Mouse (Mus musculus): ENCODE results near the gene Pde4dip.

The Pde4dip gene

GRCm38 (mm10) chr3:97681321-97682158, 207.0 kb downstream of the Pde4dip start:
- DNase-seq = peak; percentile 41

GRCm38 (mm10) chr3:97680631-97681320, 207.7 kb downstream of the Pde4dip start:
- DNase-seq = peak; percentile 59

DNA sequence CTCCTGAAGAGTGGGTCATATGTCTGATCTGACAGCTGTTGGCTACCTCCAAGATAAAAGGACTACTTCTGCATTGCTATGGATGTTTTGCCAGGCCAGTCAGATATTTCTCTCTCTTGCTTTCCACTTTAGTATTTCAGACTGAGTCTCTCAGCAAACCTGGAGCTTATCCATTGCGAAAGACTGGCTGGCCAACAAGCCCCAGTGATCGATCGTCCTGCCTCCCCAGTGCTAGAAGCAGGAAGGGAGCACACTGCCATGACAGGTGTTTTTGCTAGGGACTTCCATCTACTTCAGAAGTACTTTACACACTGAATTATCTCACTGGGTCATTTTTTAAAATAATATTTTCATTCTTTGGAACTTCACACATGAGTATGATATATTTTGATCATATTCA, 210.1 kb downstream of the Pde4dip start:
- no peak for DNase-seq

DNA sequence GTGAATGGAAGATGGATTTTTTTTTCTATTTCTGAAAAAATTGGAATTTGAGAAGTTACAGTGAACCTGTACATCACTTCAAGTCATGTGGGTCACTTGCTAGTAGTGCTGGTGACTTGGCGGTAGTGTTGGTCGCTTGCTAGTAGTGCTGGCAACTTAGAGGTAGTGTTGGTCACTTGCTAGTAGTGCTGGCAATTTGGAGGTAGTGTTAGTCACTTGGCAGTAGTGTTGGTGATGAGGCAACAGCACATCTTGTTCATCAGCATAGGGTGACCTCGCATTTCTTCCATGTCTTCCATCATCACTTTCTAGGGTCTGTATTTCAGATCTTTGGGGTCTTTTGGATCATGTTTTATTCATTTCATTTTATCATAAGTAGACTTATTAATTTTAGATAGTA, 212.4 kb downstream of the Pde4dip start:
- DNase-seq = no peak

DNA sequence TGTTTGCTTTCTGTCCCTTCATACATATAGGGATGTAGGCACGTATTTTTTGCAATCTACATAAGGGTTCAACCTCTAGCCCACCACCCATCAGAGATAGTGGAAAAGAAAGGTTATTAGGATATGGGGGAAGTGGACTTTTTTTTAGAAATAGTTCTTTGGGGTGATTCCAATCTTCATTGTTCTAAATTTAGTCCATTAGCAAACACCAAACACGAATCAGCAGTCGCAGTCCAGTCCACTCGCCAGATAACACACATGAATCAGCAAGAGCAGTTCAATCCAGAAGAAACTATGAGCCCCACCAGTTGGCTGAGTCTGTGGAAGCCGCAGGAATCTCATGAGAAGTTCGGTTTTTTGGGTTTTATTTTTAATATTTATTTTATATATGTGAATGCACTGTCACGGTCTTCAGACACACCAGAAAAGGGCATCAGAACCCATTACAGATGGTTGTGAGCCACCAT, 213.8 kb downstream of the Pde4dip start, which contains the start of gene Gm17651:
Gene Gm17651, minus strand, starts transcription at position 51 of the 467 bp plus-strand sequence.
- DNase-seq = no peak

DNA sequence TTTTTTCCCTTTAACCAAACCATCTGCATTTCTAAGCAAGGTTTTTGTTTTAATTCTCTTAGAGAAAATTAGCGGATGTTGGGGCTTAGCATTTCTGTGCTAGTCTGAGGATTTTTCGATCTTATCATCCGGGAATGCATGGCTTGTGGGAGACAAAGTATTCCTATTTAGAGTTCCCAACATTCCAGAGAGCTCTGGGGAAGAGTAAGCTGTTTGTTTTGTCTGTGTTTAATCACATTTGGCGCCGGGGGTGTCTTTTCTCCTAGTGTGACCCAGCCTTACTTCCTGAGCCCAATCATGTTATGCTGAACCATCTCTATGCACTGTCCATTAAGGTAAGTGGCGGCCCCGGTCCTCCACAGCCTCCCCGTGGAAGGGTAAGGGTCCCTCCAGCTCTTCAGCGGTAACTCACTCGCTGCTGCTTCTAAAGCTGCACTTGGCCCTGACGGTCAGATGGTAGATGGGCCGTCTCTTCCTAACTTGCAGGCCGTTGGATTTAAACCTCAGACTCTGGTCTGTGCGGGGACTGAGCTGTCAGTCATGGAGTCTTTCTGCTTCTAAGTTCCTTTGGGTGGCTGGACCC, 221.3 kb downstream of the Pde4dip start:
- no peak for DNase-seq

DNA sequence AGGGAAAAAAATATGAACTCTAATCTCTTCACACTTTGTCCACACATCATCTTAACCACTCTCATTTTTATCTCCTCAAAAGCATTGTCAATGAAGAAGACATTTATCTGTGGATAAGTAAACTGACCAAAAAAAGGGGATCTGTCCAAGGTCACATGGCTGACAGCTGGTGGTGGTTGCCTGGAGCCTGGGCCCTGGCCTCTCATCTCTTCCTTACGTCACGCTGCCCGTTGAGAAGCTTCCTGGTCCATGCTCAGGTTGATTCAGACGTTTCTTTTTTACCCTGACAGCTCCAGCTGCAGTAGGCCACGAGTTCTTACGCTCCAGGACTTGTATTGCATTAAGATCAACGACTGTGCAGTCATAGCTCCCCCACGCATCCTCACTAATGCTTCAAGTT, 222.4 kb downstream of the Pde4dip start:
- DNase-seq = no peak

- no peak for DNase-seq
Measured at GRCm38 (mm10) chr3:97665525-97665924, 223.0 kb downstream of the Pde4dip start.

DNA sequence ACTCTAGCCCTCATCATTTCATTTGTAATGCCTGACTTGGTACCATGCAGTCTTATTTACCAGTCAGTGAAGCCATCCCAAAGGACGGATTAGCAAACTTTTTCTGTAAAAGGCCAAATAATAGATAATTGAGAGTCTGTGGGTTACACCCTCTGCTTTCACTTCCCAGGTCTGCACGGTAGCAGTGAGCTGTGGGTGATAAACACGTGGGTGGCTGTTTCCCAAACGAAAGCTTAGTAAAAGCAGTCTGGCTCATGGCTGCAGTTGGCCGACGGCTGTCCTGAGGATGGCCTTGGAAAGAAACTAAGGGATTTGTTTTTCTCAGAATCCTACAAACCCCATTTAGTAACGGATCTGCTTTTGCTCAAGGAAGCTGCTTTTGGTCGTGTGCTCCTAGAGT, 227.3 kb downstream of the Pde4dip start:
- DNase-seq = no peak

DNA sequence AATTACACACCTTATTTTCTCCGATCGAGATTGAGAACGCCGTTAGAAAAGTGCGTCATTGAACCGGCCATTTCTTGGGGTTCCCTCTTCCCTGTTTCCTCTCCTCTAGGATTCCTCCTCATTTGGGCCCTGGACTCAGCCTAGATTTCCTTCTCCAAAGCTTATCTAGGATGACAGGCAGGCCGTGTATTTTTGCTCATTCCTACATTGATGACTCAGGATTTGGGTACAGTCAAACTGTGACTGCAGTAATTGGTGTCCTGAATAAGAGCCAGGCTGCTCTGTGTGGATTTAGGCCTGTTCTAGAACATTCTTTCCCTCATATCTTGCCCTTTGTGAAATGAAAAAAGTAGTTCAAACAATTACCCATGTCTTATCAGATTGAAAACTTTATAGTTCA, 228.8 kb downstream of the Pde4dip start:
- DNase-seq = no peak

- DNase-seq = no peak
Measured at GRCm38 (mm10) chr3:97658426-97659193, 229.9 kb downstream of the Pde4dip start.

DNA sequence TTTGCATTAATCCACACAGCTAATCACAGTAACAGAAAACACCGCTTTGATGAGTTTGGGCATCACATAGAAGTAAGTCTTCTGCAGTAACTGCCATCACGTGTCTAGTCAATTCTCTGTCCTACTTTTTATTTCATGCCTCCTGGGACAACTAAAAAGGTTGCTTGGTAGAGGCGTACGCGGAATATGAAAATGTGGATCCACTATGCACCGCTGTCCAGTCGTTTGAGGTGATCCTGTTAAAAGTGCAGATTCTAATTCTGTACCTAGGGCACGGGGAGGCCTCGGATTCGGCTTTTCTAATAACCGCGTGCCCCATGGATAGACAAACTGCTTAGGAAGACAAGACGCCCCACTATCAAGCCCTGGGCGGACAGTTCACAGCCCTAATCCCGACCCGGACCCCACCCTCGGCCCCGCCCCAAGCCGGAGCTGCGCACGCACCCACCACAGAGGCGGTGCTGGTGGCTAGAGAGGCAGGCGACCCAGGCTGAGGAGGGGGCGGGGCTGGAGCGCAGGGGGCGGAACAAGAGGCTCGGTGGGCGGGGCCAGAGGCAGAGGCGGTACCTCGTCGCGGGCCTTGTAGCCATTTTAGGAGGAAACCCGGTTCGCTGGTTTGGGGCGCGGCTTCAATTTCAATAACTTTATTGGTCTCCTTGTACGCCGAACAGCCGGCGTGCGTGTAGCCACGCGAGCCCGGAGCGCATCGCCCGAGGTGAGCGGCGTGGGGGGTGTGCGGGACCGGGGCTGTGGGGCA, 230.7 kb downstream of the Pde4dip start, which contains the start of gene Prkab2:
Gene Prkab2, plus strand, starts transcription at position 539 of the 757 bp plus-strand sequence.
- peak; percentile 98 for DNase-seq

GRCm38 (mm10) chr3:97654901-97655300, 233.6 kb downstream of the Pde4dip start:
- DNase-seq = no peak

GRCm38 (mm10) chr3:97653781-97654180, 234.7 kb downstream of the Pde4dip start:
- DNase-seq = no peak

DNA sequence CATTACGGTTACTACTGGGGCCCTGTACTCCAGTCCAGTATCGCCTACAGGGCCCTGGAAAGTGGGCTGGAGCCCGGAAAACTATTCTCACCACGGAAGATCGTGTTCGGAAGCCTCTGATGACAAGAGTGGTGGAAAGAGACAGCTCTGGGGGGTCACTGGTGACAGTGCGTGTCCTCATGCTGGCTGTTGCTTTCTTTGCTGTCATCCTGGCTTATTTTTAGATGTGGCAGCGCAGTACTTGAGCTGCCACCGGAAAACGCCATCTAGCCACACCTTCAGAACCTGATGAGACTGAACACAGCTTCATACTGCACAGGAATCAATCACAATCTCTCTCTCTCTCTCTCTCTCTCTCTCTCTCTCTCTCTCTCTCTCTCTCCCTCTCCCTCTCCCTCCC, 236.9 kb downstream of the Pde4dip start:
- DNase-seq = no peak

DNA sequence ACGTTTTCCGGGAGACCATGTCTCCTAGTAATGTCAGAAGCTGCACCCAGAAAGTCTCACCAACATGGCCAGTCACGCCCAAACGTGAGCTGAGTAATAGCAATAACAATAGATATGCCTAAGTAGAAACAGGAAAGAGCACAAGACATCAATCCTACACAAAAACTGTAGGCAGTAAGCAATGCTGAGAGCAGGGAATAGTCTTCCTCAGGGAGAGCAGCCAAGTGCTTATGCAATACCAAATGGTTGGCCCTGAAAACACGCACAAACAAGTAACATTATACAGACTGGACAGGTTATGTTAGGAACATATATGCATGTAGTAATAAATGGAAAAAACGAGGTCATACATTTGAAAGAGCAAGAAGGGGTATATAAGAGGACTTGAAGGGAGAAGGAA, 239.0 kb downstream of the Pde4dip start:
- no peak for DNase-seq

- no peak for DNase-seq
Measured at GRCm38 (mm10) chr3:97649022-97649421, 239.5 kb downstream of the Pde4dip start.

DNA sequence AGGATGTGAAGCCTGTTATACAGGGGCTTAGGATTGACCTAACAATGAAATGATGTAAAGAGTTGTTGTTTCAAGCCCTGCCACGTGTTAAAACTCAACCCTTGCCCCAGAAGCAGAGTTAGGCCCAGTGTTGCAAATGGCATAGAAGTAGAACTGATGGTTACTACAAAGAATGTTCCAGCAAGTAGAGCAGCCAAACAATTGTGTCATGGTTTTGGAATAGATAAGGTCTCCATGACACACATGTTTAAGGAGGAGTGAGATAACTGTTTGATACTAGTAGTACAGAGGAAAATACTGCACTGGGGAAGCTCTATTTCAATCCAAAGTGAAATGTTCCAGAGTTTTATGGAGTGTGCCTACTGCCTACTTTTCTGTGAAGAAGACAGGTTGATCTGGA, 240.0 kb downstream of the Pde4dip start:
- DNase-seq = no peak

DNA sequence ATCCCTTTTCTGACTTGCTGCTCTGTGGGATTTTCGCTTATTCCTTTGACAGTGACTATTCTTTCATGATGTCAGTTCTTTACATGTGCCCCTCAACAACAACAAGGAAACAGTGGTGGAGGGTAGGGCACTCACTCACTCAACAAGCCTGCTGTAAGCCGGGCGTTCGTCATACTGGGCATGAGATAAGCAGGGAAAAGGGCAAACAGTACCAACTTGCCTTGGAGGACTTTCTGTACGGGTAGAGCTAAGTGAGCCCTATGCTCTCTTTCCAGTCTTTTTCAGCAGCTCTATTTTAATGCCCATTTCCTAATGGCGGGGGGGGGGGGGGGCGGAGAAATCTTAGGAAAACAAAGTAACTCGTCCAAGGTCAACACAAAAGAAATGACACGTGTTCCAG, 246.5 kb downstream of the Pde4dip start:
- DNase-seq = no peak

- no peak for DNase-seq
Measured at GRCm38 (mm10) chr3:97641396-97641795, 247.1 kb downstream of the Pde4dip start.
